Comparison of ENCODE assay signal across 31 mouse cellular contexts in genomic region chr3:144432143-144432577, GRCm38 (mm10).
DNase-seq lines count a peak whose midpoint lies in the region; ATAC-seq lines count a peak whose summit lies in the region.
"Had no signal": no experiment of that assay in that cellular context is flagged by ENCODE, and none has a peak within 500 bp of the region (broad histone marks: within the 10 kb centered on the region; RNA-seq: fewer than 3 reads in every experiment).

No protein-coding gene starts in this region.

- H3K4me3 ChIP-seq in embryonic facial prominence, embryonic 13.5 days, result no peak overlapping the region
- no peak overlapping the region for H3K4me3 ChIP-seq in embryonic facial prominence, embryonic 10.5 days
- no peak overlapping the region for H3K4me3 ChIP-seq in stomach, embryonic 15.5 days (replicated peaks)
- no peak overlapping the region for H3K4me3 ChIP-seq in forebrain, embryonic 12.5 days (replicated peaks)
- H3K4me3 ChIP-seq: embryonic facial prominence, embryonic 15.5 days; forebrain, embryonic 13.5 days; hindbrain, embryonic 10.5 days; hindbrain, embryonic 15.5 days; intestine, embryonic 15.5 days; left cerebral cortex, adult 2 months; limb, embryonic 12.5 days; liver, embryonic 15.5 days; neural tube, embryonic 12.5 days had no signal

- H3K27ac ChIP-seq in embryonic facial prominence, embryonic 13.5 days, result peak overlapping the region; percentile 28; the same call in 1 of the 2 replicates
- H3K27ac ChIP-seq in embryonic facial prominence, embryonic 10.5 days (replicated peaks), result no peak overlapping the region
- peak overlapping the region; percentile 40; the same call in 1 of the 2 replicates for H3K27ac ChIP-seq in stomach, embryonic 15.5 days
- H3K27ac ChIP-seq in forebrain, embryonic 12.5 days, result no peak overlapping the region
- H3K27ac ChIP-seq: embryonic facial prominence, embryonic 15.5 days; forebrain, embryonic 13.5 days; hindbrain, embryonic 10.5 days; hindbrain, embryonic 15.5 days; intestine, embryonic 15.5 days; left cerebral cortex, adult 2 months; limb, embryonic 12.5 days; liver, embryonic 15.5 days; neural tube, embryonic 12.5 days had no signal

- DNase-seq in embryonic facial prominence, embryonic 10.5 days (ENCODE audit: low spot score), result no peak
- peak; percentile 16 to 49 for DNase-seq in adrenal gland, postnatal 36 days
- DNase-seq in cerebellum, postnatal 25 days, result no peak
- no peak for DNase-seq in kidney, postnatal 14 days
- DNase-seq: cerebellum, adult 8-10 months; cerebellum, postnatal 36 days; gastrocnemius, postnatal 10 days; heart, postnatal 14 days; kidney, adult 8-10 months; kidney, postnatal 10 days; lung, embryonic 14.5 days; lung, postnatal 36 days; right cerebral cortex, adult 18-20 months; spleen, adult 18-20 months; thymus, postnatal 14 days had no signal

- peaks cover 25% of the 10 kb centered on the region for H3K36me3 ChIP-seq in embryonic facial prominence, embryonic 13.5 days
- peaks cover 24% of the 10 kb centered on the region for H3K36me3 ChIP-seq in embryonic facial prominence, embryonic 10.5 days (replicated peaks)
- H3K36me3 ChIP-seq in stomach, embryonic 15.5 days, result peaks cover 7% of the 10 kb centered on the region; the same call in 1 of the 2 replicates
- peaks cover 20% of the 10 kb centered on the region for H3K36me3 ChIP-seq in forebrain, embryonic 12.5 days (replicated peaks)
- H3K36me3 ChIP-seq: intestine, embryonic 15.5 days had no signal

- H3K4me2 ChIP-seq in embryonic facial prominence, embryonic 13.5 days, result no peak overlapping the region
- H3K4me2 ChIP-seq in stomach, embryonic 15.5 days, result no peak overlapping the region
- no peak overlapping the region for H3K4me2 ChIP-seq in forebrain, embryonic 12.5 days
- H3K4me2 ChIP-seq: embryonic facial prominence, embryonic 15.5 days; forebrain, embryonic 13.5 days; hindbrain, embryonic 15.5 days; intestine, embryonic 15.5 days; limb, embryonic 12.5 days; liver, embryonic 15.5 days; lung, embryonic 14.5 days; midbrain, embryonic 11.5 days; neural tube, embryonic 12.5 days had no signal

- peaks cover 10% of the 10 kb centered on the region for H3K4me1 ChIP-seq in embryonic facial prominence, embryonic 13.5 days
- peaks cover 6% of the 10 kb centered on the region for H3K4me1 ChIP-seq in embryonic facial prominence, embryonic 10.5 days
- H3K4me1 ChIP-seq in stomach, embryonic 15.5 days, result no peaks in the 10 kb centered on the region
- H3K4me1 ChIP-seq in forebrain, embryonic 12.5 days, result peaks cover 3% of the 10 kb centered on the region; the same call in 1 of the 2 replicates
- H3K4me1 ChIP-seq: forebrain, embryonic 13.5 days; intestine, embryonic 15.5 days; limb, embryonic 12.5 days; liver, embryonic 15.5 days; neural tube, embryonic 12.5 days had no signal

- H3K9me3 ChIP-seq in embryonic facial prominence, embryonic 13.5 days, result no peaks in the 10 kb centered on the region
- H3K9me3 ChIP-seq in embryonic facial prominence, embryonic 10.5 days, result no peaks in the 10 kb centered on the region
- H3K9me3 ChIP-seq in stomach, embryonic 15.5 days, result no peaks in the 10 kb centered on the region
- H3K9me3 ChIP-seq in forebrain, embryonic 12.5 days, result no peaks in the 10 kb centered on the region
- H3K9me3 ChIP-seq: embryonic facial prominence, embryonic 15.5 days; forebrain, embryonic 13.5 days; hindbrain, embryonic 10.5 days; hindbrain, embryonic 15.5 days; intestine, embryonic 15.5 days; limb, embryonic 12.5 days; liver, embryonic 15.5 days; neural tube, embryonic 12.5 days had no signal

- ATAC-seq in embryonic facial prominence, embryonic 13.5 days (ENCODE audit: insufficient number of reproducible peaks, insufficient read depth, low FRiP score, low TSS enrichment, low read depth), result no peak
- ATAC-seq in CD4-positive, CD25-positive, alpha-beta regulatory T cell, adult 4 months, result peak; percentile 91
- no peak for ATAC-seq in stomach, embryonic 15.5 days (ENCODE audit: insufficient read depth, low FRiP score, low read depth)
- ATAC-seq in forebrain, embryonic 12.5 days (ENCODE audit: low FRiP score), result no peak
- ATAC-seq: forebrain, embryonic 13.5 days; intestine, embryonic 15.5 days; midbrain, embryonic 16.5 days; Patski had no signal

- no peaks in the 10 kb centered on the region for H3K27me3 ChIP-seq in embryonic facial prominence, embryonic 13.5 days
- H3K27me3 ChIP-seq in embryonic facial prominence, embryonic 10.5 days (replicated peaks; ENCODE audit: low read depth, poor library complexity, severe bottlenecking), result no peaks in the 10 kb centered on the region
- no peaks in the 10 kb centered on the region for H3K27me3 ChIP-seq in stomach, embryonic 15.5 days (replicated peaks)
- H3K27me3 ChIP-seq in forebrain, embryonic 12.5 days, result no peaks in the 10 kb centered on the region
- H3K27me3 ChIP-seq: embryonic facial prominence, embryonic 15.5 days; forebrain, embryonic 13.5 days; hindbrain, embryonic 15.5 days; intestine, embryonic 15.5 days; limb, embryonic 12.5 days; liver, embryonic 15.5 days; neural tube, embryonic 12.5 days; Patski had no signal

- H3K9ac ChIP-seq in embryonic facial prominence, embryonic 13.5 days, result no peak overlapping the region
- no peak overlapping the region for H3K9ac ChIP-seq in stomach, embryonic 15.5 days
- no peak overlapping the region for H3K9ac ChIP-seq in forebrain, embryonic 12.5 days
- H3K9ac ChIP-seq: embryonic facial prominence, embryonic 15.5 days; forebrain, embryonic 13.5 days; hindbrain, embryonic 15.5 days; intestine, embryonic 15.5 days; limb, embryonic 12.5 days; liver, embryonic 15.5 days; lung, embryonic 14.5 days; neural tube, embryonic 12.5 days had no signal

- WGBS in embryonic facial prominence, embryonic 13.5 days, result 68% methylated on average over 10 of the region's 10 CpGs
- WGBS in embryonic facial prominence, embryonic 10.5 days, result 90% methylated on average over 10 of the region's 10 CpGs
- WGBS in stomach, embryonic 15.5 days, result 58% methylated on average over 10 of the region's 10 CpGs
- WGBS in forebrain, embryonic 12.5 days, result 89% methylated on average over 10 of the region's 10 CpGs

Comparison
In these comparisons a context has a peak if more than half of its experiments do, and no peak if none do; other contexts are left out.
1. H3K27ac ChIP-seq: peak in embryonic facial prominence, embryonic 13.5 days (single experiment) and stomach, embryonic 15.5 days (single experiment); none in embryonic facial prominence, embryonic 10.5 days (single experiment) and forebrain, embryonic 12.5 days (single experiment).
2. DNase-seq: peak in adrenal gland, postnatal 36 days (2 of 2); none in embryonic facial prominence, embryonic 10.5 days (single experiment), cerebellum, postnatal 25 days (0 of 2) and kidney, postnatal 14 days (single experiment).